20 mouse cellular contexts compared by ENCODE assay signal in genomic region chr9:102985111-102985510, GRCm38 (mm10). TPM values are rescaled to one million over a fixed set of nuclear protein-coding genes. Genes with fewer than 3 reads are reported as not detected.
DNase-seq lines count a peak whose midpoint lies in the region; ATAC-seq lines count a peak whose summit lies in the region.
"Had no signal": no experiment of that assay in that cellular context is flagged by ENCODE, and none has a peak within 500 bp of the region (broad histone marks: within the 10 kb centered on the region; RNA-seq: fewer than 3 reads in every experiment).

No protein-coding gene starts in this region.

- DNase-seq in adrenal gland, adult (ENCODE audit: inconsistent age in 2 of 2, low spot score in 1 of 2) = peak; percentile 52 to 85
- no peak for DNase-seq in adrenal gland, postnatal 4 days (ENCODE audit: low spot score in 2 of 2)
- DNase-seq in kidney, adult 9 months = peak; percentile 63
- DNase-seq in kidney, adult 18-20 months = no peak
- peak; percentile 32 for DNase-seq in adrenal gland, postnatal 10 days
- no peak for DNase-seq in layer of hippocampus, postnatal 14 days (ENCODE audit: low spot score in 2 of 2)
- no peak for DNase-seq in cerebellum, adult 11-12 months
- DNase-seq: cerebellum, postnatal 25 days; embryo, embryonic 11 days; forebrain, postnatal 0 days; heart, postnatal 10 days; layer of hippocampus, postnatal 36 days; retina, postnatal 1 day; thymus, adult 2 months had no signal

- no peak overlapping the region for H3K4me3 ChIP-seq in lung, embryonic 16.5 days (ENCODE audit: low read length)
- H3K4me3 ChIP-seq: hindbrain, embryonic 12.5 days; limb, embryonic 13.5 days had no signal

- 0 out of 2 replicates have a peak, but pooled peaks cover 2% of the 10 kb centered on the region for H3K4me1 ChIP-seq in lung, embryonic 16.5 days (replicated peaks; ENCODE audit: control insufficient read depth, insufficient read depth, low read length)
- H3K4me1 ChIP-seq: limb, embryonic 13.5 days had no signal

- ATAC-seq in lung, embryonic 16.5 days (ENCODE audit: low read depth) = peak; percentile 59
- ATAC-seq: forebrain, postnatal 0 days; inflammation-experienced regulatory T-cells, adult 6 months had no signal

- 67% methylated on average over 1 of the region's 1 CpGs for WGBS in lung, embryonic 16.5 days

- H3K9me3 ChIP-seq in lung, embryonic 16.5 days (ENCODE audit: control insufficient read depth, low read length) = no peaks in the 10 kb centered on the region
- H3K9me3 ChIP-seq: hindbrain, embryonic 12.5 days; limb, embryonic 13.5 days had no signal

- H3K4me2 ChIP-seq in lung, embryonic 16.5 days (ENCODE audit: low read depth, low read length) = no peak overlapping the region
- H3K4me2 ChIP-seq: heart, embryonic 11.5 days; hindbrain, embryonic 12.5 days; limb, embryonic 13.5 days had no signal

- no peaks in the 10 kb centered on the region for H3K27me3 ChIP-seq in lung, embryonic 16.5 days (ENCODE audit: control insufficient read depth, insufficient read depth, low read depth, low read length)
- H3K27me3 ChIP-seq: hindbrain, embryonic 12.5 days had no signal

- H3K9ac ChIP-seq in lung, embryonic 16.5 days (ENCODE audit: low read length) = no peak overlapping the region
- H3K9ac ChIP-seq: forebrain, postnatal 0 days; hindbrain, embryonic 12.5 days; limb, embryonic 13.5 days had no signal

- no peak overlapping the region for H3K27ac ChIP-seq in lung, embryonic 16.5 days (ENCODE audit: low read length)
- H3K27ac ChIP-seq: hindbrain, embryonic 12.5 days; limb, embryonic 13.5 days had no signal

- no peaks in the 10 kb centered on the region for H3K36me3 ChIP-seq in lung, embryonic 16.5 days (ENCODE audit: control insufficient read depth, insufficient read depth, low read length)
- H3K36me3 ChIP-seq: hindbrain, embryonic 12.5 days; limb, embryonic 13.5 days had no signal

RNA-seq across cellular contexts. Expression of gene Slco2a1, which starts 3.4 kb away (rescaled TPM):
- total RNA-seq in adrenal gland, postnatal 4 days (2021) = 10 to 100 TPM; 12.0 to 12.3 TPM
- 1 to 10 TPM; 7.4 to 9.3 TPM for total RNA-seq in adrenal gland, postnatal 10 days (2021)
- polyA plus RNA-seq in lung, embryonic 16.5 days (2015; fragmentation: Nextera tagmentation; extraction: Ambion mirVana) = 21.0 and 21.4 TPM in 2 replicates
- total RNA-seq in layer of hippocampus, postnatal 14 days (2021) = 1 to 10 TPM; 5.3 to 5.8 TPM
- total RNA-seq: neutrophil, adult 5-6 weeks had no signal

Comparison
In these comparisons a context has a peak if more than half of its experiments do, and no peak if none do; other contexts are left out.
1. DNase-seq: peak in adrenal gland, adult (2 of 2), kidney, adult 9 months (single experiment) and adrenal gland, postnatal 10 days (single experiment); none in adrenal gland, postnatal 4 days (0 of 2), kidney, adult 18-20 months (single experiment), layer of hippocampus, postnatal 14 days (0 of 2) and cerebellum, adult 11-12 months (single experiment).